Mouse (Mus musculus): ENCODE data around the gene St14.

Gene St14

DNA sequence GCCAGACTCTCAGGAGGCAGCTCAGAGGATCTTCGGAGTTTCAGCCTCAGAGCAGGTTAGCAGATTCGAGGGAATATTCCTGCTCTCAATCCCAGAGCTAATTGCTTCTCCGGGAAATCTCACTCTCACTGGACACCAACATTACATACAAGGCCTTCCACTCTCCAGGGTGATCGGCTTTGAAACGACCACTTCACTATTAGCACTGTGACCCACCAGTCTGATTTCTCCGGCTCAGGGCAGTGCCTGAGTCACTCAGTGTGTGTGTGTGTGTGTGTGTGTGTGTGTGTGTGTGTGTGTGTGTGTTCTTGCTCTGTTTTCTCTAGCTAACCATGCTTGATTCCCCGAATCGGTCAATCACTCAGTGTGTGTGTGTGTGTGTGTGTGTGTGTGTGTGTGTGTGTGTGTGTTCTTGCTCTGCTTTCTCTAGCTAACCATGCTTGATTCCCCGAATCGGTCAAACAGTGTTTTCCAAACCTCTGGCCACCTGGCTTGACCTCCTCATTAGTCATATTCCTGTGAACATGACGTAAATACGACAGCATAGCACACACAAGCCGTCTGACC, 9.1 kb downstream of the St14 start:
- DNase-seq: no peak

DNA sequence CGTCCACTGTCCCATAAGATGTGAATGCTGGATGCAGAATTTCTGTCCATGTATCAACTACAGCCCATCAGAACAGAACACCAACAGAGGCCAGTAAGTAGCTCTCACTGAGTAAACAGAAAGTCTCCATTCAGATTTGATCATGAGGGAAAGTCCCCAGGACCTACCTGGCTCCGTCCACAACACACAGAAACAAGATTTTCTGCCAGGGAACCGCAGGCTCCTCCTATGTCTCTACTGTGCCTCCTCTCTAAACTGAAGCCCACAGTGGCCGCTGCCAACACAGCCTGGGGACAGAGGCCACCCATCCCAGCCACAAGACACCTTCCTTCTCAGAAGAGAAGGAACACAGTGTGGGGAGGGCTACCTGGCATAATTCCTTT, 11.1 kb downstream of the St14 start:
- no peak for DNase-seq

DNA sequence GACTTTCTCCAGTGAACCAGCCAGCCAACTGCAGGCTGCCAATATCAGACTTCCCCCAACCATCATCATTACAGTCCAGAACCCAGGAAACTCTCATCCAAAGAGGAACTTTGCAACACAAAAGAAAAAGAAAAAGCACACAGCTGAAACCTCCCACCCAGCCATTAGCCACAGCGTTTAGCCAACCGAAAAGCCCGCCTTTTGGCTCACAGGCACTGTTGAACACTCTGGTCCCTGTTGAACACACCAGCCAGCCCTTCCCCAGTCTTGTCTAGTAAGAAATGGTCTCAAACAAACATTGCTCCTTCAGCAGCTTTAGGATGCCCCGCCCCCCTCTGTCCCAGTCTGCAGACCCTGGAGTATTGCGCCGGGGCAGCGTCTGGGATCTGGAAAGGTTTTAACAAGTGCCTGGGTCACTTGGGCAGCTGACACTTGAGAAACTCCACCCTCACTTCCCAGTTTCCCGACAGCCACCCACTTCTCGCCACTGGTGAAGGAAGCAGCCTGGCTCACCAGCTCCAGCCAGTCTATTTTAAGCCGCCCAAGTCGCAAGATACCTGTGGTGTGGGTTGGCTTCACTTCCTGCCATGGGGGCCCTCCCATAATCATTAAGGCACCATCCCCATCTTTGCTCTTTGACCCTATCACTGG, 11.6 kb downstream of the St14 start:
- no peak for DNase-seq

DNA sequence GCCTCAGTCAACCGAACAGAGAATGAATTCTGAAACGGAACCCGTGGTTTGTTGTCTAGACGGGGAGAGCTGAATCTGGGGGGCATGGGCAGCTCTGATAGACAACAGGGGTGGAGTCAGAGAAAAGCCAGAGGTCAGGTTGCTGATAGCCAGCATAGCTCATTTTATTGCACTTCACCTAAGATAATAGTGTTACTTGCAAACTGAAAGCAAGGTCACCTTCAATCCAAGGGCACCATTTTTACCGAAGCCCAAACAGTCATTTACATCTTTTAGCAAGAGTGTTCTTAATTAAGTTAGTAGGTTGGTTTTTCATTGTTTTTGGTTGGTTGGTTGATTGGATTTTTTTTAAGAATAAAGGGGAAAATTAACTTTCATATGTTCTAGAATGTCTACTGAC, 12.2 kb downstream of the St14 start:
- no peak for DNase-seq

DNA sequence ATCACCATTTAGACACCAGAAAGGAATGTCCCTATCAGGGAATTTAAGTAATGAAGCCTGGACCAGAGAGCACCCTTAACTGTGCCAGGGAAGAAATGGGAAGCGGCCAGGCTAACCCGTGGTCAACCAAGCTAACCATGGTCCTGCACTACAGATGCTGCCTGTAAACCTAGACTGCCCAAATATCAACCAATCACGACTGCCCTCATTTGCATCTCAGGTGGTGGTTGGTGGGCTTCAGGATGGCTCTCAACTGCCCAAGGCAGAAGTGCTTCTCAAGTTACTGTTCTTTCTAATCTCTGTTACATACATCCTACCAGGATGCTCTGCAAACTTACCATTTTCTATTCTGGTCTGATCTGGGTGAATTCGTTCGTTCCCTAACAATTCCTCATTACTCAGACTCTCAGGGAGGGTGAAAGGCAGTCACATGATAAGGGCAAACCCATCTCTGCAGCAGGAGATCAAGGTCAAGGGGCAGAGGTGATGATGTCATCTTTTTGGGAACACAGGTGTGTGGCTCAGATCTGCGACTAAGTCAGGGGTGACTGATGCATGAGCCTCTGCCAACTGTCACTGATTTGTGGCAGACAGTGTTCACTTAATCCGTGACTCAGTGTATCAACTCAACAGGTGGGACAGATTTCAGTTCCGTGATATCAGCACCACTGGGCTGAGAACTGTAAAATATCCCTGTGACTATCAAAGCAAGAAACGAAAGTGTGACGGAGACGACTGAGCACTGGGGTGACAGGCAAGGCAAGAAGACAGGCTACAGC, 12.9 kb downstream of the St14 start:
- no peak for DNase-seq

DNA sequence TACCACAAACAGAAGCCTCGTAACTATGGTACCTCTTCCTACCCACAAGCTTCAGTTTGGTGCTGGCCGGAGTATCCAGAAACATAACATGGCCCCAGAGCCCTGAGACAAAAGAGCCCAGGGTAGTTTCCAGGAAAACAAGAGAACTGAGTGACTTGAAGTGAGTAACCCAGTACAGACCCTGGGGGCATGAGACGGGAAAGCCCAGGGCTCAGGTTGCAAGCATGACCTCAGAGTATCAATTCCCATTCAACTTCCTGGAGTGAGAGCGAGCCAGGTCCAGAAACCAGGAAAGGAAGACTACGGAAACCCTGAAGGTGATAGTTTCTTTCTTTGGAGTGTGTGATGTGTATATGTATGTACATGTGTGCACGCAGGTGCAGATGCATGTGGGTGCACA, 14.2 kb downstream of the St14 start:
- no peak for DNase-seq

DNA sequence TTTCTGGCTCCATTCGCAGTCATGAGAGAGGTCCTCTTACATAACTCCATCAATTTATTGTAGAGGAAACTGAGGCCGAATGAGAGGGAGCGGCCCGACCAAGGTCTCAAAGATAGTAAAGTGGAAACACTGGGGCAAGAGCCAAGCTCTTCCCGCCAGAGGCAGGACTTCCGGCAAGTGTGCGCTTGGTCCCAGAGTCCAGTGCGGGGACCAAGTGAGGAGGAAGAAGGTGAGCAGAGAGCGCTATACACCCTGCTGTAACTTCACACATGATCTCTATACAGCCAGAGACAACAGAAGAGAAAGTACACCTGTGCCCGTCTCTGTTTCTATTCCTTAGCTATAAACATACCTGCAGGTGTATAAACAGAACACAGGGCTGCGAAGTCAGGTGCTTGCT, 14.6 kb downstream of the St14 start:
- no peak for DNase-seq

DNA sequence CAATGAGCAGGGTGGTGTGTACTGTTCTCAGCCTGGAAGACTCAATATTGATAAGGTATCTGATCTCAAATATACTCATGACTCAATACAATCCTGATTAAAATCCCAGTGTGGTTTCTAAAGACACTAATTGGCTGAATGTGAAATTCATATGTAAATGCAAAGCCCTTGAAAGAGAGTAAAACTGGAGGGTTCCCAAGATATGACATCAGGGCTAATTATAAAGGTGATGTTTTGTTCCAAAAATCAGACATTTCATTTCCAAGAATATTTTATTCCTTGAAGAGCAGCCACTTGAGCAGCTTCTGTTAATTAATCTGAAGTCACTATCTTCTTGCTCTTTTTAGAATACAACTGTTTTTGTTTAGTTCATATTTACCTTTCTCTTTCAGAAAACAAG, 16.1 kb downstream of the St14 start:
- no peak for DNase-seq

DNA sequence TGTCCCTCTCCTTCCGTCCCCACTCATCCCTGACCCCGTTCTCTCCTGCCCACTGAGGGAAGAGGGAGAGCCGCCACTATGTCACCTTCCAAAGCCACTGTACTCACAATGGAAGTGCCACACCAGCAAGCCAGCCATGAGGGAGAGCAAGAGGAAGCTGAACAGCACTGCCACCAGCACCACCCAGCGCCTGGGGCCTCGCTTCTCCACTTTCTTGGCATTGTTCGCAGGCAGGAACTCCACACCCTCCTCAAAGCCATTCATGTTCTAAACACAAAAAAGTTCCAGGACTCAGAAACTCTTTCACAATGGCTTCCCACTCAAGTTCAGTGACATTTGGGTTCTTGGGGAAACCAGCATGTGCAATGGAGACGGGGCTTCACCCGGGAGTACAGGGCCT, 23.2 kb downstream of the St14 start:
- no peak for DNase-seq

DNA sequence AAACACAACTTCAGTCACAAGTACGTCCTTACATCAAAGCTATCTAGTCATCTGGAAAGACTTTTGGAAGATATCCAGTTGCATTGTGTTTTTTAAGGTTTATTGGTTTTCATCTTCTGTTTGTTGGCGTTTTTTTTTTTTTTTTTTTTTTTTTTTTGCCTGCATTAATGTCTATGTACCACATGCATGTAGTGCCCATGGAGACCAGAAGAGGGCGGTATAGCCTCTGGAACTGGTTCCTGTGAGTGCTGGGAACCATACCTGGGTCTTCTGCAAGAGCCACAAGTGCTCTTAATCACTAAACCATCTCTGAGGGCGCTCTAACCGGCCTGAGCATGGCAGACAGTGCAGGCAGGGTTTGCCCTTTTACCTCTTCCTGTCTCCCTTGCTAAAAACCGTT, 33.5 kb downstream of the St14 start:
- DNase-seq: no peak

DNA sequence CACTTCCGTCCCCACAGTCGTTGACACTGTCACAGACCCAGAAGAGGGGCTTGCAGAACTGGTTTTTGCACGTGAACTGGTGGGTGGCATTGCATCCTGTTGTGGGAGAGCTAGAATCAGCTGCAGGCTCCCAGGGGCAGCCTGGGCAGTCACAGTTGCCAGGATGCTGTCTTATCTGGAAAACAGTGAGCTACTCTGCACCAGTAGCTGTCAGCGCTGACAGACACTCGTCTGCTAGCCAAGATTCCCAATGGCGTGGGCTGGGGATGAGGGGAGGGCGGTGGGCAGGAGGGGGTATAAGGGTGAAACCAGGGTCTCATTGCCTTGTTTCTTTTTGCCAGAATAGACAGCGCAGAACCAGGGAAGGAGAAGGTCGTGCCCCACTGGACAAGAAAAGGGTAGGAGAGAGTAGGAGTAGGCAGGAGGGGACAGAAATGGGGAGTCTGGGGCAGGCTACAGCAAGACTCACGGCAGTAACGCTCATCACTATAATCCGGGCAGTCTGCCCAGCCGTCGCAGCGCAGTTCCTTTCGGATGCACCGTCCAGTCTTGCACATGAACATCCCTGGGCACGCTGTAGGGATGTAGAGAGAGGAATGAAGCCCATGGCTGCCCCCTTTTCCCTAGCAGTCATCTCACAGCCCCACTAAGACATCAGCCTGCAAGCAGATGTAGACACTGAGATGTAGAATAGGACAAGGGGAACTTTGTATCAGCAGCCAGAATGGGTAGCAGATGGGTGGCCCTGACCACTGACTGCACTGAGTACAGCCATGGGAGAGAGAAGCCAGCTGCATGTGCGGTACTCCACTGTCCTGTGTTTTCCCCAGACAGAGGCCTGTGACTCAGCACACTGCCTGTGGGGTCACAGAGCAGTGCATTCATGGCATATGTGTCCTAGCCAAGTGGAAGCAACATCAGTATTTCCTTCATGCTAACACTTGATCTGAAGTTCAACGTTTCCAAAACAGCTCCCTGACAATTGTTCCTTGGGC, 34.3 kb downstream of the St14 start:
- no peak for DNase-seq

DNA sequence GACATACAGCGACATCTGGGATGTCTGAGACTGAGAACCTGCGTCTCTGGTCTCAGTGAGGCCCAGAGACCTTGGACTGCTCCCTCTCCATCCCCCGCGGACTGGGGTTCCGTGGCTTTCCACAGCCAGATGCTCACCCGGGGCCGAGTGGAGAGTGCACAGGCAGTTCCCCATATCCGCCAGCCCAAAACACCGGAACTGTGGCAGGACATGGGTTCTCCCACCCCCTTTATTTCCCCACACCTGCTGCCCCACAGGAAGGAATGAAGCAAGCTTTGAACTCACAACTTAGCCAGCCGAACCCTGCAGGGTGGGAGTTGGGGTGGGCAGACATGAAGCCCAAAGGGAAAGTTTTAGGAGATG, 38.8 kb downstream of the St14 start:
- no peak for DNase-seq

DNA sequence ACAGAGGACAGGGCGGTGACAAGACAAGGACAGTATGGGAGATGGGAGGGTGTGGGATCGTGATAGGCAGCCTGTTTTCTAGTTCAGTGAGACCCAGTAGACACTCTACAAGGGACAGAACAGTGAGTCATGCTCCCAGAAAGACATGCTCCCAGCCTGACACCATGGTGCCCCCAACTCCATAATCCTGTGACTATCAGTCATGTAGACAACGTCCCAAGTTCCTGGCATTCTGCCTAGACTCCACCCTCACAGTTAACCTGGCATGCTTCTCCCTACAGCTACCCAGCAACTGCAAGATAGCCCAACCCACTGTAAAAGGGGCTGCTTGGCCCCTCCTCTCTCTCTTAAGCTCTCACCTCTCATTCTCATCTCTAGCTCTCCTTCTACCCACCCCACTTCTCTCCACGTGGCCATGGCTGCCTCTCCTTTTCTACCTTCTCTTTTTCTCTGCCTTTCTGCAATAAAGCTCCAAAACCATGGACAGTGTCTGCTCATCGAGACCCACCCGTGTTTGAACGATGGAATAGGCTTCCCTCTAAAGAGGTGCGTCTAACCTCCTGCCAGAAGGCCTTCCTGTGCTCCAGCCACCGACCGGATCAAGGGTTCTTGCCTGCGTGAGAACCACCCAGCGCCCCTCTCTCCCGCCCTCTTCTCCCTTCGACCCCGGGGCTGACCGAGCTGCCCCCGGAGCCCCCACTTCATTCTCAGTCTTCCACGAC, 39.4 kb downstream of the St14 start:
- DNase-seq: no peak

DNA sequence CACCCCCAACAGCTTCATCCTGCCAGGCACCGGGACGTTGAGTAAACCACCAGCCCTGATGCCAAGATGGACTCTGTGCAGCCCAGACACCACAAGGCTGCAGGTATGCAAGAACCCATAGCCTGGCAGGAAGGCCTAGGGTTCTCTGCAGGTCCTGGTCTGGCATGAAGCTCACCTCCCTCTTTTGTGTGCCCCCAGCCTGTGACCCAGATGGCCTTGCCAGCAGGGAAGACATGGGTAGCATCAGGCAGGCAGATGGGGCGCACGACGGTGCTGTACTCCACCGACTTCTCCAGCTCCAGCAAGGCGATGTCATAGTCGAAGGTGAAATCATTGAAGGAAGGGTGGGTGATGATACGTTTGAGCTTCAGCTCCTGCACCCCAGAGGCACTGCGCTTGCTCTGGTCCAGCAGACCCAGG, 40.5 kb downstream of the St14 start:
- no peak for DNase-seq

DNA sequence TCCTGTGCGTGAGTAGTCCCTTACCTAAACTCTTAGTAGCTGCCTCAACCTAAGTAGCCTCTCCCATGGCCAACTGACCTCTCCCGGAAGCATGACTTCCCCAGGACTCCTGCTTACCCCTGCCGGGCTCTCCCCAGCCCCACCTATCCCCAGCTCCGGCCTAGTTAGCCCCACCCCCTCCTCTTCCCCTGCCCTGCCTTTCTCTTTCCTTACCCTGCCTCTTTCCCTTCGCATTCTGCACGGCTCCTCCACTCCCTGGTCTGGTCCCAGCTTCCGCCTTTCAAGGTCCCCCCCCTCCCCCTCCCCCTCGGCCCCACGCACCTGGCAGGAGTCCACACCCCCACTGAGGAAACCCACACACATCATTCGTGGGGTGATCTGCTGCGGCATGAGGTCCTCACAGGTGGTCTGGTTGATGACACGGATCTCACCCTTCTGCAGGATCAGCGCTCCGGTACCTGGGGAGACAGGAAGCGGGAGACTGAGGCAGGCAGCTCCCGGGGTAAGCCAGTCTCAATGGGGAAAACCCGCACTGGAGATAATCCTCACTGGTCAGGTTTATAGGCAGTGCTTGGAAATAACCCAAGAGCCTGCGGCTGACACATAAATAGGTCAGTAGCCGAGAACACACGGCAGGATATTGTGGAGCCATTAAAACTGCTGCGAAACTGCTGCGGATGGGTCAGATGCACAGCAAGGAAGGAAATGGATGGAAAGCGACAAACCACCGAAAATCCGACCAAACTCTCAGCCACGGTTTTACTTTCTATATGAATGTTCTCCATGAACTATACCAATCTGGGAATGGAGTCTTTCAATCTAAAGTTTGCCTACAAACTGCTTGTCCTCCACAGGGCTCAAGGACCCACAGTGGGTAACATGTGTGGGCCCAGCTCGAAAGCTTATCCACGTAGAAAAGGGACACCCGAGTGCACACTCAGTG, 41.3 kb downstream of the St14 start:
- DNase-seq: no peak

DNA sequence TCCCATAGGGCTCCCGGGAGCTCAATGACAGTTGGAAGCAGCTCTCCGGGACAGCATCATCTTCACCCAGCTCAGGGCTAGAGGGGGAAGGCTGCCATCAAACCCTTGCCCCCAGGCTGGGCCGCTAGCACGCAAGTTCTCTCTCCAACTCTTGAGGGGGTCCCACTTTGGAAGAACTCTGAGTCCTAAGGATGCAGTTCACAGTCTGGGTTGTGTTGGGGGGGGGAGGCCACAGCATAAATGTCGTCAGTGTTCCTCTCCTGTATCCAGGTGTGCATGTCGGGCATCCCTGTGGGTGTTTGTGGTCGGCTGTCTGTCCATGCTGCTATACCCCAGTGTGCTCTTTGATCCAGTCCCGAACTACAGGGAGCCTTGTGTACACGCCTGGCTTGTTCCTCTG, 42.1 kb downstream of the St14 start:
- no peak for DNase-seq

DNA sequence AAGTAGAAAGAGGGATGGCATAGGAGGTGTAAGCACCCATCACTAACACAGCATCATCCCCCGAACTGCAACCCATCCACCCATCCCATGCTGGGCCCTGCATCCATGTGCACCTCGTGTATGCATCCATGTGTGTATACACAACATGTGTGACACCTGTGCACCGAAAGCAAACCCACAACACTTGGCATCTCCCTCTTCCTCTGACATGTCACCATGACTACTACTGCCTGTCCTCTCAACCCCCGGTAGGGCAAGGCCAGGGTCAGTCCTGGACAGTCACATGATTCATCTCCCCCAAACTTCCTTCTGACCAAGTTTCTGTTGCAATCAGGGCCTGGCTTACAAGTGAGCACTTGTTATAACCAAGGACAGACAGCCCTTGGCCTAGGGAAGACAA, 42.8 kb downstream of the St14 start:
- DNase-seq: no peak

DNA sequence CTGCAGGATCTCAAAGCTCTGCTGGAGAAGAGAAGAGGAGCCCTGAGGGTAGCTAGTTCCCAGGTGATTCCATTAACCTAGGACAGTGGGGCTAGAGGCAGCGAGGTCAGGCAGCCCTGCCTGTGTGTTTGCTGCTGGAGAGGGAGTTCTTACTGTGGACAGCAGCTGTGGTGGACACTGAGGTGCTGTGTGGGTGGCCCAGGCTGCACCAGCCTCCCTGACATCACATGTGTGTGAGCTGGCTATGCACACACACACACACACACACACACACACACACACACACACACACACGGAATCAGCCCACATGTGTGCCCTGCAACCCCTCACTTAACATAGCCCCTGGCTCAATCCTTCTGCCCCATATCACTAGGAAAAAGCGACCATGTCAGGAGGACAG, 43.5 kb downstream of the St14 start:
- no peak for DNase-seq

DNA sequence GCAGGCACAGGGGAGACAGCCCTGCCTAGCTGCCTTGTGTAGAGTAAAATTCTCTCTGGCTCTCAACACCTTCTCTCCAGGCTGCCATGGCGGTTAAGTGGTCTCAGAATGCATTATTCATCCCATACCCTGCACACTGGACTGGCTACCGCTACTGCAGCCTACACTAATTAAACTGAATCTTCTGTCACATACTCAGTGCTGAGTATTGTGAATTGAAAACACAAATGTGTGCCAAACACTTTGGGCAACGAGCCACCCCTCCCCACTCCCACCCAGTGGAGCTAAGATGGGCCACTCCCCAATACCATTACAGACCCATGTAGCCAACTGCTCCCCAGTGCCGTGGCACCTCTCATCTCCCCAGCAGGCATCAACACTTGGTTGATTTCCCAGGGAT, 44.2 kb downstream of the St14 start:
- no peak for DNase-seq

DNA sequence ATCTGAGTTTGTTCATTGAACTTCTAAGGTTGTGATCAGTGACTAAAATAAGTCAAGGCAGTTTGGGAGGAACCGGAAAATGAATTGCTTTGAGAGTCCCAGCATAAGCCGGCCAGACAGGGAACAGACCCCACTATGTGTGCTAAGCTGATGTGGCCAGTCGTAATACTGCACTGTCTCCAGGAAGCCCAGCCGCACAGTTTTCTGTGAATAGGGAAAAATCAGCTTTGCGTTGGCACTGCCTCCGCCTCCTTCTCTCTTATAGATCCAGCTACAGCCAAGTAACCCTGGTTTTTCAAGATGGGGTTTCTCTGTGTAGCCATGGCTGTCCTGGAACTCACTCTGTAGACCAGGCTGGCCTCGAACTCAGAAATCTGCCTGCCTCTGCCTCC, 44.9 kb downstream of the St14 start:
- DNase-seq: no peak

DNA sequence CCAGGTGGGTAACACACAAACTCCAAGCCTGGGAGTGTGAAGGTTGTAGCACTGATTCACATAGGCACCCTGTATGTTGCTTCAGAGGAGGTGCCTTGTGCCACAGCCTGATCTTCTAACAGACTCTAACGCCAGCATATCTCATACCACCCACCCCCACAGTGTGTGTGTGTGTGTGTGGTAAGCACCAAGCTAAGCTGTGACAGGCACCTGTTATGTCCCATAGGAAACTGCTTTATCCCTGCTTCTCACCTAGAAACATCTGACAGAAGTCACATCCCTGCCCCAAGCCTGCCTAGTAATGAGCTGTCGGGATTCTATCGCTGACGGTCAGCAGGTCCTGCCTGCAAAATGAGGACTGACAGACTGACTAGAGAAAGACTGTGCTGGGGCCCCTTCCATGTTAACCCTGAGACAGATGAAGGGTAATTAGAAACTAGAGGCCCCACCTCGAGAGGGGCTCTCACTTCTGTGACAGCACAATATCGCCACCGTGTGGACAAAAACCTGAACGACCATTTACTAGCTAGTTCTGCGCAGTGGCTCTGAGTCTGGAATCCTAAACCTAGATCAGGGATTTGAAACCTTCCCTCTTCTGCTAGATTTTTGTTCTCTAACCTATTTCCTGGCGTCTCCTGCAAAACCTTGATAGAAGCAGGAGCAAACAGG, 45.4 kb downstream of the St14 start:
- peak in 1 of 2 experiments; percentile 56 for DNase-seq
